Mouse (Mus musculus): ENCODE measurements around the gene Hdac1.

DNA sequence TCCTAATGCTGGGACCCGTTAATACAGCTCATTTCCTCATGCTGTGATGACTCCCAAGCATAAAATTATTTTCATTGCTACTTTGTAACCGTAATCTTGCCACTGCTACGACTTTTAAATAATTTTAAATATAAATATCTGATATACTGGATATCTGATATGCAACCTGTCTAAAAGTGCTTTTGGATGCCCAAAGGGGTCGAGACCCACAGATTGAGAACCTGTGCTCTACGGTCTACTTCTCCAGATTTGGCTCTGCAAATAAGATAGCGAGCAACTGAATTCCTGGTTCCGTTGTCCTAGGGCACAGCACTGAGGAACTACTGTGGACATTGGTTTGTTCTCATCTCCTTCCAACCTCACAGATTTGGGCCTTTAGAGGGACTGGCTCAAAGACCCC is 35.2 kb upstream of the Hdac1 start:
- TF ChIP-seq CTCF (IDR thresholded peaks at IDR 0.05; ENCODE audit: borderline replicate concordance, insufficient read depth, low read length) (no peak), POLR2A (IDR thresholded peaks at IDR 0.05; ENCODE audit: low read depth, low read length) (no peak)

Measured in embryonic fibroblast, embryonic 13.5 days (primary cell).